Mouse (Mus musculus): ENCODE measurements at regions not wholly inside any gene's neighbourhood (a gene's known extent, or its start where the extent isn't known, plus 50 kb on each side); places are given as distances from the start of the nearest gene placed in this dataset. TPM values are rescaled to one million over a fixed set of nuclear protein-coding genes. Genes with fewer than 3 reads are reported as not detected.

GRCm38 (mm10) chr3:115509658-115510057 lies 205.2 kb downstream of the S1pr1 start:
- Histone ChIP-seq H3K36me3 (no peaks in the 10 kb centered on the region), H3K27me3 (ENCODE audit: low read depth, poor library complexity, severe bottlenecking) (no peaks in the 10 kb centered on the region), H3K9me3 (replicated peaks) (no peaks in the 10 kb centered on the region), H3K4me3 (no peak overlapping the region), H3K27ac (replicated peaks) (no peak overlapping the region), H3K4me1 (no peaks in the 10 kb centered on the region)
- 94% methylated on average over 4 of the region's 4 CpGs for WGBS
- no peak for DNase-seq (ENCODE audit: low spot score)

- H3K9me3 ChIP-seq (replicated peaks), result no peaks in the 10 kb centered on the region
- no peak overlapping the region for H3K27ac ChIP-seq (replicated peaks)
- 74% methylated on average over 1 of the region's 1 CpGs for WGBS
- no peaks in the 10 kb centered on the region for H3K36me3 ChIP-seq
- no peaks in the 10 kb centered on the region for H3K4me1 ChIP-seq
- DNase-seq (ENCODE audit: low spot score), result no peak
- no peaks in the 10 kb centered on the region for H3K27me3 ChIP-seq (ENCODE audit: low read depth, poor library complexity, severe bottlenecking)
- no peak overlapping the region for H3K4me3 ChIP-seq
Observed at GRCm38 (mm10) chr3:115497420-115497819, 217.5 kb downstream of the S1pr1 start.

- 83% methylated on average over 3 of the region's 3 CpGs for WGBS
- H3K9me3 ChIP-seq (replicated peaks), result no peaks in the 10 kb centered on the region
- no peak for DNase-seq (ENCODE audit: low spot score)
Observed at GRCm38 (mm10) chr3:115496110-115496509, 218.8 kb downstream of the S1pr1 start.

GRCm38 (mm10) chr3:115495692-115496091 lies 219.2 kb downstream of the S1pr1 start:
- no peak overlapping the region for H3K4me3 ChIP-seq
- H3K27ac ChIP-seq (replicated peaks), result no peak overlapping the region
- no peak for DNase-seq (ENCODE audit: low spot score)

More at GRCm38 (mm10) chr3:115496110-115496509, 218.8 kb downstream of the S1pr1 start:
- no peaks in the 10 kb centered on the region for H3K4me1 ChIP-seq
- no peak overlapping the region for H3K4me3 ChIP-seq
- no peaks in the 10 kb centered on the region for H3K27me3 ChIP-seq (ENCODE audit: low read depth, poor library complexity, severe bottlenecking)
- no peaks in the 10 kb centered on the region for H3K36me3 ChIP-seq
- no peak overlapping the region for H3K27ac ChIP-seq (replicated peaks)

GRCm38 (mm10) chr3:115468980-115469379 lies 245.9 kb downstream of the S1pr1 start:
- Histone ChIP-seq H3K36me3 (no peaks in the 10 kb centered on the region), H3K4me1 (no peaks in the 10 kb centered on the region), H3K9me3 (replicated peaks) (no peaks in the 10 kb centered on the region), H3K27ac (replicated peaks) (no peak overlapping the region), H3K4me3 (no peak overlapping the region), H3K27me3 (ENCODE audit: low read depth, poor library complexity, severe bottlenecking) (no peaks in the 10 kb centered on the region)
- DNase-seq (ENCODE audit: low spot score), result no peak
- WGBS, result 82% methylated on average over 4 of the region's 4 CpGs

More at GRCm38 (mm10) chr3:115495692-115496091, 219.2 kb downstream of the S1pr1 start:
- Histone ChIP-seq H3K27me3 (ENCODE audit: low read depth, poor library complexity, severe bottlenecking) (no peaks in the 10 kb centered on the region), H3K36me3 (no peaks in the 10 kb centered on the region), H3K9me3 (replicated peaks) (no peaks in the 10 kb centered on the region), H3K4me1 (no peaks in the 10 kb centered on the region)

- no peaks in the 10 kb centered on the region for H3K4me1 ChIP-seq
- no peaks in the 10 kb centered on the region for H3K9me3 ChIP-seq (replicated peaks)
- H3K27ac ChIP-seq (replicated peaks), result no peak overlapping the region
- WGBS, result 78% methylated on average over 2 of the region's 2 CpGs
- no peaks in the 10 kb centered on the region for H3K36me3 ChIP-seq
- no peak overlapping the region for H3K4me3 ChIP-seq
- H3K27me3 ChIP-seq (ENCODE audit: low read depth, poor library complexity, severe bottlenecking), result no peaks in the 10 kb centered on the region
- no peak for DNase-seq (ENCODE audit: low spot score)
Observed at GRCm38 (mm10) chr3:115467850-115468249, 247.0 kb downstream of the S1pr1 start.

GRCm38 (mm10) chr3:115462623-115463022 lies 252.2 kb downstream of the S1pr1 start:
- no peaks in the 10 kb centered on the region for H3K27me3 ChIP-seq (ENCODE audit: low read depth, poor library complexity, severe bottlenecking)
- DNase-seq (ENCODE audit: low spot score), result no peak
- no peaks in the 10 kb centered on the region for H3K36me3 ChIP-seq
- H3K4me3 ChIP-seq, result no peak overlapping the region
- WGBS, result 82% methylated on average over 3 of the region's 3 CpGs
- H3K27ac ChIP-seq (replicated peaks), result no peak overlapping the region
- no peaks in the 10 kb centered on the region for H3K9me3 ChIP-seq (replicated peaks)
- H3K4me1 ChIP-seq, result no peaks in the 10 kb centered on the region

Small RNA genes in the stretch of these regions (microRNA-seq; reads per million reads assigned to microRNA genes)
- not detected for gene Gm25347

Measured in midbrain, embryonic 10.5 days (tissue).